Mouse (Mus musculus): ENCODE results near the gene Eapp. TPM values are rescaled to one million over a fixed set of nuclear protein-coding genes. Genes with fewer than 3 reads are reported as not detected.

Eapp gene
- polyA plus RNA-seq, 1 experiment from 2014 or later, result 52.7 TPM

DNA sequence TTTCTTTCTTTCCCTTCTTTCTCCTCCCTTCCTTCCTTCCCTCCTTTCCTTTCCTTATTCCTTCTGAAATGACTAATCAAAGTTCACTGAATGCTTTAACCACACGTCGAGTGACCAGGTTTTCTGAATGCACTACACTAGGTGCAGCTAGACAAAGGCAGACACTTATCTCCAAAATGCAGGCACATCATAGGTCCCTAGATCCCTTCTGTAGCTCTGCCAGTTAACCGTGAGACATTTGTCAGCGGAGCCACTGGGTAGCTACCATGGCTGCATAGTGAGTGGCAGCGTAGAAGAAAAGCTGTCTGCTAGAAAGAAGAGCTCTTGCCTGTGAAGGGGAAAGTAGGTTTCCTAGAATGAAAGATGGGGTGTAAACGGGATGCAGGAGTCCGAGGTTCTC lies 3.7 kb upstream of the Eapp start:
- ChIA-PET POLR2A (no interaction called here), CTCF (no interaction called here)
- no peak for TF ChIP-seq CTCF (IDR thresholded peaks at IDR 0.05)
- ATAC-seq, result no peak
- in situ Hi-C loops (cut with MboI; ENCODE audit: low pct_unique_long_range_greater_than_20kb), result no loop called here
- no peak for DNase-seq (ENCODE audit: low read depth, low spot score)
- H3K27me3 ChIP-seq, result no peaks in the 10 kb centered on the region

DNA sequence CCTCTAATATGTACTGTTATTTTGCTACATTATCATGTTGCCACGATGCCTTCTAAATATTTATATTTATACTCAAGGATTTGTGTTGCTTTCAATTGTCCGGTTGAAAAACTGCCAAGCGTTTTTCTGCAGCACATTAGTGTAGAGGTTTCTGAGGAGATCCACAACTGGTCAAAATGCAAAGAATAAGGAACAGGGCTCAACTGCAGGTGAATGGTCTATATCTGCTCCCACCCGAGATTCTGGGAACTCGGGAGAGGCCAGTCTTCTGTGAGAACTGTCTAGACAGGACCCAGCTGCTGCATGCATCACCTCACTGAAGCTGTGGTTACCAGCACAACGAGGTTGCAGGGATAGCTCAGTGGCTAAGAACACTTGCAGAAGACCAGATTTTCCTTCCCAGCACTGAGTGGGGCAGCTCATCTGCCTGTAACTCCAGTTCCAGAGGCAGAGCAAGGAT lies 2.1 kb upstream of the Eapp start:
- in situ Hi-C loops (cut with MboI; ENCODE audit: low pct_unique_long_range_greater_than_20kb), result no loop called here
- ChIA-PET CTCF (no interaction called here), POLR2A (no interaction called here)
- no peaks in the 10 kb centered on the region for H3K27me3 ChIP-seq
- no peak for TF ChIP-seq CTCF (IDR thresholded peaks at IDR 0.05)
- DNase-seq (ENCODE audit: low read depth, low spot score) (no peak), ATAC-seq (peak; percentile 2)

DNA sequence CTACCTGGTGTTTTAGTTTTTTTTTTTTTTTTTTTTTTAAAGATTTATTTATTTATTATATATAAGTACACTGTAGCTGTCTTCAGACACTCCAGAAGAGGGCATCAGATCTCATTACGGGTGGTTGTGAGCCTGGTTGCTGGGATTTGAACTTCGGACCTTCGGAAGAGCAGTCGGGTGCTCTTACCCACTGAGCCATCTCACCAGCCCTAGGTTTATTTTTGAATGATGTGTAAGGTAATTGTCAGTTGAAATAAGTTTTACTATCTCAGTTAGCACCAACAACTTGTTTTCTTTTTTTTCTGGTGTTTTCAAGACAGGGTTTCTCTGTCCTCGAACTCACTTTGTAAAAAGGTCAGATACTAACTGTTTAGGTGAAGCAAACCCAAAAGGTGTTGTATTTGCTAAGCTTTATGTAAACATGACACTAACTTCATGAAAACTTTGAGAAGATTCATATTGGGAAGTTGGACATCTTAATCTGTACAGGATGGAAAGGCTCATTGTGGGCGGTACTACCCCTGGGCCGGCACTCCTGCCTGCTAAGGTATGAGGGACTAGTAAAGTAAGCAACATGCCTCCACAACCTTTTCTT lies 1.4 kb upstream of the Eapp start:
- CTCF ChIA-PET, result no interaction called here
- POLR2A ChIA-PET, result interaction anchor here (0.6 kb wide), 1 partner anchor 25 kb away, joined by 3 read pairs; no protein-coding TSS in a partner anchor
- in situ Hi-C loops (cut with MboI; ENCODE audit: low pct_unique_long_range_greater_than_20kb), result no loop called here
- no peaks in the 10 kb centered on the region for H3K27me3 ChIP-seq
- ATAC-seq (peak; percentile 52), DNase-seq (ENCODE audit: low read depth, low spot score) (peak; percentile 7)
- peak; percentile 35 for TF ChIP-seq CTCF (IDR thresholded peaks at IDR 0.05)

DNA sequence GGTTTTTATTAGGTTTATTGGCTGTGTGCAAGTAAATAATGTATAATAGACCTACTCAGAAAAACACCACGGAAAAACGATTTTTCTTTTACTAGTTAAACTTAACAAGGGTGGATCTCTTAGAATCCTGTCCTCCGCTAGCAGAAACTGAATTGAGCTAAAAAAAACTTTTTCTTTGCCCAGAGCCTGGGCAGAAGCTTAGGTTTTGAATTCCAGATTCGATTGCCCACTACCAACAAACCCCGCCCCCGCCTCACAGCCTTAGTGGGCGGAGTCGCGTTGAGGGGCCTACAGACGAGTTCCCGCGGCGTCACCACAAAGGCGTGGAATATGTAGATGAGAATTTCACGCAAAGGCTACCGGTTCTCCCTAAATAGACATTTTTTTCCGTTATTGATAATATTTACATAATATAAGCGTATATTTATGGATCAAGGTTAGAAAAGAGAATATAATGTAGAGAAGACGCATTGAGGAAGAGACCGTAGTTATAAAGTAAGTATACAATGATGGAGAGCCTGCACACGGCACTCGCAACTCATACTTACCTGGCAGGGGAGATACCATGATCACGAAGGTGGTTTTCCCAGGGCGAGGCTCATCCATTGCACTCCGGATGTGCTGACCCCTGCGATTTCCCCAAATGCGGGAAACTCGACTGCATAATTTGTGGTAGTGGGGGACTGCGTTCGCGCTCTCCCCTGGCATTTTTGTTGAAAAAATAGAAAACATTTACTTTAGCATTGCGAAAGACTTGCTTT lies 725 bp upstream of the Eapp start:
- H3K27me3 ChIP-seq, result no peaks in the 10 kb centered on the region
- ChIA-PET CTCF (no interaction called here), POLR2A (interaction anchor here (0.6 to 0.9 kb wide), 4 partner anchors 9 to 55 kb away, joined by 3 read pairs; no protein-coding TSS in a partner anchor)
- TF ChIP-seq CTCF (IDR thresholded peaks at IDR 0.05), result no peak
- in situ Hi-C loops (cut with MboI; ENCODE audit: low pct_unique_long_range_greater_than_20kb), result no loop called here
- ATAC-seq (peak; percentile 49), DNase-seq (ENCODE audit: low read depth, low spot score) (peak; percentile 85)

DNA sequence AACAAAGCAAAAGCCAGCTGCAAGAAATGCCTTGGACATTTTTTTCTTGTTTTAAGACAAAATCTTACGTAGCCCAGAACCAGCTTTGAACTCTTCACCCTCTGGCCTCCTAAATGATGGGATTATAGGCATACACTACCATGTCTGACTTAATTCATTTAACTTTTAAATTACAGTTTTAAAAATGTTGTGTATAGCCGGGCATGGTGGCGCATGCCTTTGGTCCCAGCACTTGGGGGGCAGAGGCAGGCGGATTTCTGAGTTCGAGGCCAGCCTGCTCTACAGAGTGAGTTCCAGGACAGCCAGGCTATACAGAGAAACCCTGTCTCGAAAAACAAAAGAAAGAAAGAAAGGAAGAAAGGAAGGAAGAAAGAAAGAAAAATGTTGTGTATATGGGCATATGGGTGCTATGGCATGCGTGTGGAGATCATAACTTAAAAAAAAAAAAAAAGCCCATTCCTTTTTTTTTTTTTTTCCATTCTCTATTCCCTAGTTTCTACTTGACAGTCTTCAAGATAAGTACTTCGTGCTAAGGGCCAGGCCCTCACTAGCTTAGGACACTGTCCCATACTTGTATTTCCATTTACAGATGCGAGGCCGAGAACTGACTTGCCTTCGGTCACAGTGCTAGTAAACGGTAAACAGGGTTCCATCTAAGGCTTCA lies 718 bp downstream of the Eapp start:
- TF ChIP-seq CTCF (IDR thresholded peaks at IDR 0.05), result no peak
- POLR2A ChIA-PET, result interaction anchor here (0.8 kb wide), 1 partner anchor 31 kb away, joined by 5 read pairs; no protein-coding TSS in a partner anchor
- CTCF ChIA-PET, result interaction anchor here (1.0 kb wide), 1 partner anchor 11 kb away, joined by 3 read pairs; no protein-coding TSS in a partner anchor
- DNase-seq (ENCODE audit: low read depth, low spot score) (no peak), ATAC-seq (no peak)
- H3K27me3 ChIP-seq, result no peaks in the 10 kb centered on the region
- in situ Hi-C loops (cut with MboI; ENCODE audit: low pct_unique_long_range_greater_than_20kb), result no loop called here

DNA sequence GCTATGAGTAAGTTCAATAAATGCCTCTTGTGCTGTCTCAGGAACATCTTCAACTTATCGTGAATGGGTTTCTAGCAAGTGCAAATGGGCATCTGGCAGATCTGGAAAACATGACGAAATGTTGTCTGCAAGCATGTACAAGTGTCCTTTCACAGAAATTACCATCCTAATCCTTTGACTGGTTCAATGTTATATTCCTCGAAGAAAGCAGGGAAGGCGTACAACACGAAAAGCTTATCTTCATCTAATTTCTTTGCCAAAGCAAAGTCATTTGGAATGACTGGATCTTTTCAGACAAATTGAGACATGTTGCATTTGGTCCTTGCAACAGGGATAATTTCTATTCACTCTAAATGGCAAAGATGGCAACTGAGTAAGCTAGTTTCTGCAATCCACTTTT lies 6.6 kb downstream of the Eapp start:
- no peak for TF ChIP-seq CTCF (IDR thresholded peaks at IDR 0.05)
- in situ Hi-C loops (cut with MboI; ENCODE audit: low pct_unique_long_range_greater_than_20kb), result no loop called here
- no peaks in the 10 kb centered on the region for H3K27me3 ChIP-seq
- ATAC-seq (no peak), DNase-seq (ENCODE audit: low read depth, low spot score) (no peak)
- POLR2A ChIA-PET, result no interaction called here
- CTCF ChIA-PET, result interaction anchor here (1.5 kb wide), 1 partner anchor 21 kb away, joined by 3 read pairs; no protein-coding TSS in a partner anchor

DNA sequence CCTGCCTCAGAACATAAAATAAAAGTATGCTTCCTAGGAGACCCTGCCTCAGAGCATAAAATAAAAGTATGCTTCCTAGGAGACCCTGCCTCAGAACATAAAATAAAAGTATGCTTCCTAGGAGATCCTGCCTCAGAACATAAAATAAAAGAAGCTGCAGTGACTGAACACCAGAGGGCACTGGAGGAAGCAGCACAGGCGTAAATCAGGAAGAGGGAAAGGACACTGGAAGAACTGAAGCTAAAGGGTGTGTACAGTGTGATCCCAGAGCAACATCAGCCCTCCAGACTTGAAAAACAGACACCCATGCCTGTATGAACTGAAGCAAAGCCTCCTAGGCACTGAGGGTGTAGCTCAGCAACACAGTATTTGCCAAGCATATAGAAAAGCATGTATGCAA lies 12.5 kb downstream of the Eapp start:
- no peak for ATAC-seq

DNA sequence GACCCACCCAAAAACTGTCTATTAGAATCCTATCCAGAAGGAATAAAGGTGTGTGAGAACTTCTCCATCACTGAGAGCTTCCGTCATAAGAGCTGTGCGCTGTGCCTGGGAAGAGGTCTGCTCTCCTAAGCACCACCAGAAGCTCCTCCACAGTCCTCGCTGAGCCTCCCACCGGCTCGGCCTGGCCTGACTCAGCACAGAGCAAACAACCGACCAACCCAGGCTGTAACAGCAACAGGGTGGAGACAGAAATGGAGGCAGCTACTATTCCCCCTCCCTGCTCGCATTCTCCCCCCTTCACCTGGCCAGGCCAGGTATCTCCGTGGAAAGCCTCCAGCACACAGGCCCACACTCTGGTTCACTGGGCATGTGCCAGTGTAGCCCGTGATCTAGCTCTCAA lies 19.0 kb downstream of the Eapp start:
- ChIA-PET CTCF (interaction anchor here (1.0 kb wide), 1 partner anchor 14 kb away, joined by 3 read pairs; no protein-coding TSS in a partner anchor), POLR2A (no interaction called here)
- TF ChIP-seq CTCF (IDR thresholded peaks at IDR 0.05), result no peak
- no peak for DNase-seq (ENCODE audit: low read depth, low spot score)
- H3K27me3 ChIP-seq, result no peaks in the 10 kb centered on the region
- in situ Hi-C loops (cut with MboI; ENCODE audit: low pct_unique_long_range_greater_than_20kb), result loop anchor here (10.0 kb wide), 1 partner anchor 102 kb away; no protein-coding TSS in a partner anchor
- ATAC-seq, result no peak

More for the DNA sequence above, 12.5 kb downstream of the Eapp start:
- no peaks in the 10 kb centered on the region for H3K27me3 ChIP-seq
- in situ Hi-C loops (cut with MboI; ENCODE audit: low pct_unique_long_range_greater_than_20kb), result no loop called here
- DNase-seq (ENCODE audit: low read depth, low spot score), result no peak
- CTCF ChIA-PET, result interaction anchor here (0.6 to 1.7 kb wide), 3 partner anchors 10 to 13 kb away, joined by 3 to 5 read pairs (median 3); no protein-coding TSS in a partner anchor
- peak; percentile 45 for TF ChIP-seq CTCF (IDR thresholded peaks at IDR 0.05)
- POLR2A ChIA-PET, result no interaction called here

DNA sequence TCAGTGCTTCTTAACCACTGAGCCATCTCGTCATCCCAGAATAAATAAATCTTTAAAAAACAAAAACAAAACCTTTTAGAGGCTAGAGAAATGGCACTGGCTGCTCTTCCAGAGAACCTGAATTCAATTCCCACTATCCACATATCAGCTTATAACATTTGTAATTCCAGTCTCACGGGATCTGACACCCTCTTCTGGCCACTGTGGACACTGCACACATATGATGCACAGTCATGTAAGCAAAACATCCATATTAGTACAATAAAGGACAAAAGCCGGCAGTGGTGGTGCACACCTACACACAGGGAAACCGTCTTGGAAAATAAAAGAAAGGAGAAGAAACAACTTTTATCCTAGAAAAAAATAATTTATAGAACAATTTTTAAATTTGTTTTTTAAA lies 20.3 kb downstream of the Eapp start:
- CTCF ChIA-PET, result no interaction called here
- in situ Hi-C loops (cut with MboI; ENCODE audit: low pct_unique_long_range_greater_than_20kb), result loop anchor here (10.0 kb wide), 1 partner anchor 101 kb away; no protein-coding TSS in a partner anchor

DNA sequence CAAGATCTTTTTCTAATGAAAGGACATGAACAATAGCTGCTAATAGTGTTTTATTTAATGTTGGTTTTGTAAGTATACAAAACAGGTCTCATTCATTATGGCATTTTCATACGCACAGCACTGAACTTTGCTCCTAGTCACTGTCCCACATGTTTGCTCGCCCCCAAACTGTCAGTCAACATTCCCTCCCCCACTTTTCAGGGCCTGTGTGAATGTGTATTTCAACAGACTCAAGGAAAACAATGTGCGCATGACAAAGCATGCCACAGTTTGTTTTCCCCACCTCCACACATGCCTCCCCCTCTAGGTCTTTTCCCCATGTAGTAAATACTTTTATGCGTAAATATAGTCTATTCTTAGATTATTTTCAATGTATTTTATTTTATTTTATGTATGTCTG lies 24.4 kb downstream of the Eapp start:
- no peak for TF ChIP-seq CTCF (IDR thresholded peaks at IDR 0.05)
- DNase-seq (ENCODE audit: low read depth, low spot score) (no peak), ATAC-seq (no peak)
- CTCF ChIA-PET, result interaction anchor here (0.8 kb wide), 1 partner anchor 12 kb away, joined by 3 read pairs; no protein-coding TSS in a partner anchor
- in situ Hi-C loops (cut with MboI; ENCODE audit: low pct_unique_long_range_greater_than_20kb), result loop anchor here (10.0 kb wide), 1 partner anchor 96 kb away; no protein-coding TSS in a partner anchor
- H3K27me3 ChIP-seq, result no peaks in the 10 kb centered on the region
- POLR2A ChIA-PET, result no interaction called here

More for the DNA sequence above, 20.3 kb downstream of the Eapp start:
- no peak for ATAC-seq
- TF ChIP-seq CTCF (IDR thresholded peaks at IDR 0.05), result peak; percentile 48
- H3K27me3 ChIP-seq, result no peaks in the 10 kb centered on the region
- DNase-seq (ENCODE audit: low read depth, low spot score), result no peak
- POLR2A ChIA-PET, result no interaction called here

Data from Patski (cell line).